Mouse (Mus musculus): ENCODE data around the gene Il4i1. TPM values are rescaled to one million over a fixed set of nuclear protein-coding genes. Genes with fewer than 3 reads are reported as not detected.
A peak's percentile ranks its signal among the peaks of the same experiment; 100 is the strongest.

The Il4i1 gene
- polyA plus RNA-seq, 1 experiment from 2014 or later = 0.88 TPM

DNA sequence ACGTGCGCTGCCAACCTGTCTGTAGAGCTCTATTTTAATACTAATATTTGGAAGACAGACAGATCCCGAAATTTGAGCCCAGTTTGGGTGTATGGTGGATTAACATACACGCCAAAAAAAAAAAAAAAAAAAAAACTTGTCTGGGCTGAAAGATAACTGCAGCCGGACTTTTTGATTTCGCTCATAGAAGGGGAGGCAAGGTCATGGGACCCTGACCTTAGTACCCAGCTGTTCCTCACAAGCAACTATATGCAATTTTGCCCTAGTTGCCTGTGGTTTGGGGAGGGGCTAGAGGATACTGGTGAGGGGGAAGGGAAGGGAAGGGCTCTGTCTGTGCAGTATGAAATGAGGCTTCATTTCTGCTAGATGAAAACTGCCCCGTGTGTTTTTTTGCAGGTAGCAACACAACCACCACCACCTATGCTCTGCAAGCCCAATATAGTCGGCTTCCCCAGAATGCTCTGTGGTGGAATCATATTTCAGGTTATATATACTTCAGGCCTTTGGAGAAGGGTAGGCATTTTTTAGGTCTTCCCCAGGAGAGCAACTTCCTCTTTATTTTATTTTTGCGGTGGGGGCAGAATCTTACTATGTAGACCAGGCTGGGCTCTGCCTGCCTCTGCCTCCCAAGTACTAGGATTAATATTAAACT is 40.2 kb downstream of the Il4i1 start:
- H3K9me3 ChIP-seq (replicated peaks; ENCODE audit: control insufficient read depth, low read length) = no peaks in the 10 kb centered on the region
- H3K36me3 ChIP-seq (ENCODE audit: control insufficient read depth, insufficient read depth, low read length) = no peaks in the 10 kb centered on the region
- no peak for ATAC-seq (ENCODE audit: insufficient read depth, low FRiP score)
- peak overlapping the region; percentile 84 for H3K4me3 ChIP-seq (replicated peaks; ENCODE audit: low read length)
- H3K27ac ChIP-seq (ENCODE audit: low read length) = peak overlapping the region; percentile 95
- H3K9ac ChIP-seq (ENCODE audit: low read length) = peak overlapping the region; percentile 95; the same call in 1 of the 2 replicates
- H3K4me1 ChIP-seq (ENCODE audit: control insufficient read depth, insufficient read depth, low read length) = peaks cover 48% of the 10 kb centered on the region
- H3K27me3 ChIP-seq (ENCODE audit: control insufficient read depth, insufficient read depth, low read length) = no peaks in the 10 kb centered on the region
- H3K4me2 ChIP-seq (ENCODE audit: low read depth, low read length) = peak overlapping the region; percentile 92
- 58% methylated on average over 9 of the region's 9 CpGs for WGBS

DNA sequence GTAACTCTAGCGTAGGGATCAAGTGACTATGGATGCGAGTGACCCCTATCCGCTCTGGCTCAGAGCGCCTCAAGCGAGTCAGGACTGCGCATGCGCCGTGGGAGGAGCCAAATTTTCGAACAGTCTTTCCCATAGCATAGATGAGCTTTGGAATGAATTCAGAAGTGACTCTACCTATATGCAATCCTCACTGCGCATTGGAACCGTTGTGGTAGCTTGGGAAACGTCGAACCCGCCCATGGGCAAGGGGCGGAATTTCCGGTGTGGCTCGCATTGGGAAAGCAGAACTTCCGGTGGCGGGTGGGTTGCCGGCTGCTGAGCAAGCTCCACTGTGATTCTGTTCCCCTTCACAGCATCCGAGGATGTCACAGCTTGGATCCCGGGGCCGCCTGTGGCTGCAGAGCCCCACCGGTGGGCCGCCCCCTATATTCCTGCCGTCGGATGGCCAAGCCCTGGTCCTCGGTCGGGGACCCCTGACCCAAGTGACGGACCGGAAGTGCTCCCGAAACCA is 40.9 kb downstream of the Il4i1 start, which contains the start of gene Pnkp:
TSS of gene Pnkp (plus strand) at position 98 of the 511 bp plus-strand sequence.
- H3K4me3 ChIP-seq (replicated peaks; ENCODE audit: low read length) = peak within 1 kb of the TSS; percentile 84

DNA sequence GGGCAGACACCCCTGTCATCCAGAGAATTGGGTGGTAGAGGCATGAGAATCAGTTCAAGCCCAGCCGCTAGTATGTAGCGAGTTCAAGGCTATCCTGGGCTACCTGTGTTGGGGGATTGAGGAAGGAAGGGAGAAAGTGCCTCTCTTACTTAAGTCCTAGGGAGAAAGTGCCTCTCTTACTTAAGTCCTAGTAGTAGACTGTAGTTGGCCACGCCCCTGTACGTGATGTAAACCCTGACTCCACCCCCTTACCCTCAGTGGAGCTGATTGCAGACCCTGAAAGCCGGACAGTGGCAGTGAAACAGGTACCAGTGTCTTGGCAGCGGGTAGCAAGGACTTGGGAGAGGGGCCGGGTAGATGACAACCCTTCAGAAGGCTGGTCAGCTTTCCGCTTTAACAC is 41.7 kb downstream of the Il4i1 start:
- peak overlapping the region; percentile 92 for H3K4me2 ChIP-seq (ENCODE audit: low read depth, low read length)
- no peaks in the 10 kb centered on the region for H3K9me3 ChIP-seq (replicated peaks; ENCODE audit: control insufficient read depth, low read length)
- no peaks in the 10 kb centered on the region for H3K27me3 ChIP-seq (ENCODE audit: control insufficient read depth, insufficient read depth, low read length)
- WGBS = 26% methylated on average over 8 of the region's 8 CpGs
- peak overlapping the region; percentile 95 for H3K9ac ChIP-seq (ENCODE audit: low read length)
- peaks cover 9% of the 10 kb centered on the region for H3K36me3 ChIP-seq (ENCODE audit: control insufficient read depth, insufficient read depth, low read length)
- peak overlapping the region; percentile 84 for H3K4me3 ChIP-seq (replicated peaks; ENCODE audit: low read length)
- no peak for ATAC-seq (ENCODE audit: insufficient read depth, low FRiP score)
- H3K27ac ChIP-seq (ENCODE audit: low read length) = peak overlapping the region; percentile 95; the same call in 1 of the 2 replicates
- peaks cover 48% of the 10 kb centered on the region for H3K4me1 ChIP-seq (ENCODE audit: control insufficient read depth, insufficient read depth, low read length)

More for the DNA sequence above, 40.9 kb downstream of the Il4i1 start, which contains the start of gene Pnkp:
- Histone ChIP-seq H3K9me3 (replicated peaks; ENCODE audit: control insufficient read depth, low read length) (no peaks in the 10 kb centered on the region), H3K27ac (ENCODE audit: low read length) (peak within 1 kb of the TSS; percentile 95), H3K4me1 (ENCODE audit: control insufficient read depth, insufficient read depth, low read length) (peaks cover 48% of the 10 kb centered on the region), H3K4me2 (ENCODE audit: low read depth, low read length) (peak within 1 kb of the TSS; percentile 92), H3K9ac (ENCODE audit: low read length) (peak within 1 kb of the TSS; percentile 95), H3K27me3 (ENCODE audit: control insufficient read depth, insufficient read depth, low read length) (no peaks in the 10 kb centered on the region), H3K36me3 (ENCODE audit: control insufficient read depth, insufficient read depth, low read length) (peaks cover 2% of the 10 kb centered on the region; the same call in 1 of the 2 replicates)
- under 1% methylated on average over 32 of the region's 32 CpGs for WGBS
- ATAC-seq (ENCODE audit: insufficient read depth, low FRiP score) = peak; percentile 41; the same call in 1 of the 2 replicates

DNA sequence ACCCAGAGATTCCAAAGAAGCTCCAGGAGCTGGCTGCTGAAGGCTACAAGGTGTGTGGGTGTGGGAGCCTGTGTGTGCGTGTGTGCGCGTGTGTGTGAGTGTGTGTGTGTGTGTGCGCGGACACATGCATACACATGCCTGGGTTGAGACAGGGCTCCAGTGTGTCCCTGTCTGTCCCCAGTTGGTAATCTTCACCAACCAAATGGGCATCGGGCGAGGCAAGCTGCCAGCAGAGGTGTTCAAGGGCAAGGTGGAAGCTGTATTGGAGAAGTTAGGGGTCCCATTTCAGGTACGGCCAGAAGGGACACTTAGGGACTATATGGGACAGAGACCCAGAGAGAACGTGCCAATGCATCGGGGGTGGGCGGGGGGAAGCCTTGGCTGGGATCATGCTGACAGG is 43.7 kb downstream of the Il4i1 start:
- no peaks in the 10 kb centered on the region for H3K27me3 ChIP-seq (ENCODE audit: control insufficient read depth, insufficient read depth, low read length)
- peaks cover 37% of the 10 kb centered on the region for H3K4me1 ChIP-seq (ENCODE audit: control insufficient read depth, insufficient read depth, low read length)
- WGBS = 89% methylated on average over 11 of the region's 11 CpGs
- peaks cover 27% of the 10 kb centered on the region for H3K36me3 ChIP-seq (ENCODE audit: control insufficient read depth, insufficient read depth, low read length)
- no peak overlapping the region for H3K4me2 ChIP-seq (ENCODE audit: low read depth, low read length)
- H3K9ac ChIP-seq (ENCODE audit: low read length) = no peak overlapping the region
- no peaks in the 10 kb centered on the region for H3K9me3 ChIP-seq (replicated peaks; ENCODE audit: control insufficient read depth, low read length)
- no peak overlapping the region for H3K27ac ChIP-seq (ENCODE audit: low read length)
- ATAC-seq (ENCODE audit: insufficient read depth, low FRiP score) = no peak
- no peak overlapping the region for H3K4me3 ChIP-seq (replicated peaks; ENCODE audit: low read length)

DNA sequence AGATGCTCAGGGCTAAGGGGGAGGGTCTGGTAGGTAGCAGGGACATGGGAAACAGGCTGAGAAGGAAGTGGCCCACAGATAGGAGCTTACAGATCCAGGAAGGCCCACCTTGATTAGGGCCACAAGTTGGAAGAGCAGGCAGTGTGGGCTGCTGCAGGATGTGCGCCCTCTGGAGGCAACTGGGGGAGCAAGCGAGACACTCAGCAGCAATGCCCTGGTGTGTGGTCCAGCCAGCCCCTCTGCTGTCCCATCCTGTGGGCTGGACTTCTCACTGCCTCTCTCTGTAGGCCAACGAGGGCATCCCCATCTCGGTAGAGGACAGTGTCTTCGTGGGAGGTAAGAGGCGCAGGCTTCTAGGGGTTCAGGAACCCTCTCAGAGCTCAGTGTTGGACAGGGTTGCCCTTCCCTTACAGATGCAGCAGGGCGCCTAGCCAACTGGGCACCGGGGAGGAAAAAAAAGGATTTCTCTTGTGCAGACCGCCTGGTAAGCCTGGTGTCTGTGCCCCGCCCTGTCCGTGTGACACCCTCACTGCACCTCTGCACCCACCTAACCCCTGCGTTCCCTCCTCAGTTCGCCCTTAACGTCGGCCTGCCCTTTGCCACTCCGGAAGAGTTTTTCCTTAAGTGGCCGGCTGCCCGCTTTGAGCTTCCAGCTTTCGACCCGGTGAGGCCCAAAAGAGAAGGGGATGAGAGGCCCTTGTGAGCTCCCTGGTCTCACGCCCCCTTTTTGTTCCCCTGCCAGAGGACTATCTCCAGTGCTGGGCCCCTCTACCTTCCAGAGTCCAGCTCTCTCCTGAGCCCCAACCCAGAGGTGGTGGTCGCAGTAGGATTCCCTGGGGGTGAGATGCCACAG is 44.6 kb downstream of the Il4i1 start:
- Histone ChIP-seq H3K9me3 (replicated peaks; ENCODE audit: control insufficient read depth, low read length) (no peaks in the 10 kb centered on the region), H3K4me1 (ENCODE audit: control insufficient read depth, insufficient read depth, low read length) (peaks cover 38% of the 10 kb centered on the region), H3K4me2 (ENCODE audit: low read depth, low read length) (no peak overlapping the region), H3K36me3 (ENCODE audit: control insufficient read depth, insufficient read depth, low read length) (peaks cover 27% of the 10 kb centered on the region), H3K27me3 (ENCODE audit: control insufficient read depth, insufficient read depth, low read length) (no peaks in the 10 kb centered on the region), H3K9ac (ENCODE audit: low read length) (peak overlapping the region; percentile 42), H3K4me3 (replicated peaks; ENCODE audit: low read length) (no peak overlapping the region), H3K27ac (ENCODE audit: low read length) (peak overlapping the region; percentile 34)
- ATAC-seq (ENCODE audit: insufficient read depth, low FRiP score) = 0 out of 2 replicates have a peak, but pooled peaks have one; percentile 15
- 50% methylated on average over 22 of the region's 22 CpGs for WGBS

DNA sequence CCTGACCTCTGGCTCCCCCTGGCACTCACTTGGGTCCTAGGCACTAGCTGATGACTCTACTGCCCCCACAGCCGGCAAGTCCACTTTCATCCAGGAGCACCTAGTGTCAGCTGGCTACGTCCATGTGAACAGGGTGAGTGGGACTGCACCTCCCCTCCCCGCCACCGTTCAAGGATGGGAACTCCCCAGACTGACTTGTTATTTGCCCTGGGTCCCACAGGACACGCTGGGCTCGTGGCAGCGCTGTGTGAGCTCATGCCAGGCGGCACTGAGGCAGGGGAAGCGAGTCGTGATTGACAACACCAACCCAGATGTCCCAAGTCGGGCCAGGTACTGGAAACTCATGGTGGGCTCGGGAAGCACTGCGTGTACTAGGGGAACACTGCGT is 45.2 kb downstream of the Il4i1 start:
- no peaks in the 10 kb centered on the region for H3K9me3 ChIP-seq (replicated peaks; ENCODE audit: control insufficient read depth, low read length)
- WGBS = 79% methylated on average over 14 of the region's 14 CpGs
- ATAC-seq (ENCODE audit: insufficient read depth, low FRiP score) = no peak
- no peak overlapping the region for H3K4me2 ChIP-seq (ENCODE audit: low read depth, low read length)
- H3K4me3 ChIP-seq (replicated peaks; ENCODE audit: low read length) = no peak overlapping the region
- no peaks in the 10 kb centered on the region for H3K27me3 ChIP-seq (ENCODE audit: control insufficient read depth, insufficient read depth, low read length)
- peak overlapping the region; percentile 34; the same call in 1 of the 2 replicates for H3K27ac ChIP-seq (ENCODE audit: low read length)
- H3K36me3 ChIP-seq (ENCODE audit: control insufficient read depth, insufficient read depth, low read length) = peaks cover 27% of the 10 kb centered on the region
- H3K4me1 ChIP-seq (ENCODE audit: control insufficient read depth, insufficient read depth, low read length) = peaks cover 41% of the 10 kb centered on the region
- 0 out of 2 replicates have a peak overlapping the region, but pooled peaks have one; percentile 42 for H3K9ac ChIP-seq (ENCODE audit: low read length)

DNA sequence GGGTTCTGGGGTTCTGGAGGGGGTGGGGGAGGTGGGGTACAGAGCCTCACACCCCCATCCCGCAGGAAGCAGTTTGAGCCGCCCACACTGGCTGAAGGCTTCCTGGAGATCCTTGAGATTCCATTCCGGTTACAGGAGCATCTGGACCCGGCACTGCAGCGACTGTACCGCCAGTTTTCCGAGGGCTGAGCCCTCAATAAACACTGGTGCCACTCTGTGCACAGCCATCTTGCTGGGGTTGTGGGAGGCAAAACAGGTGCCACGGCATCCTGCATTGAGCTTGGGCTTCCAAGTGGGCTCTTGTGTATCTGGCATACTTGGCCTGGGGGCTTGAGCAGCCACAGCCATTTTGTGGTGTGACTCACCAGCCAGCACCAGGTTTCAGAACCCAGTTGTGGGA is 46.2 kb downstream of the Il4i1 start:
- Histone ChIP-seq H3K9ac (ENCODE audit: low read length) (no peak overlapping the region), H3K36me3 (ENCODE audit: control insufficient read depth, insufficient read depth, low read length) (peaks cover 27% of the 10 kb centered on the region), H3K4me1 (ENCODE audit: control insufficient read depth, insufficient read depth, low read length) (peaks cover 48% of the 10 kb centered on the region), H3K27ac (ENCODE audit: low read length) (peak overlapping the region; percentile 14; the same call in 1 of the 2 replicates), H3K27me3 (ENCODE audit: control insufficient read depth, insufficient read depth, low read length) (no peaks in the 10 kb centered on the region), H3K9me3 (replicated peaks; ENCODE audit: control insufficient read depth, low read length) (no peaks in the 10 kb centered on the region), H3K4me3 (replicated peaks; ENCODE audit: low read length) (no peak overlapping the region), H3K4me2 (ENCODE audit: low read depth, low read length) (no peak overlapping the region)
- WGBS = 82% methylated on average over 8 of the region's 8 CpGs
- no peak for ATAC-seq (ENCODE audit: insufficient read depth, low FRiP score)

DNA sequence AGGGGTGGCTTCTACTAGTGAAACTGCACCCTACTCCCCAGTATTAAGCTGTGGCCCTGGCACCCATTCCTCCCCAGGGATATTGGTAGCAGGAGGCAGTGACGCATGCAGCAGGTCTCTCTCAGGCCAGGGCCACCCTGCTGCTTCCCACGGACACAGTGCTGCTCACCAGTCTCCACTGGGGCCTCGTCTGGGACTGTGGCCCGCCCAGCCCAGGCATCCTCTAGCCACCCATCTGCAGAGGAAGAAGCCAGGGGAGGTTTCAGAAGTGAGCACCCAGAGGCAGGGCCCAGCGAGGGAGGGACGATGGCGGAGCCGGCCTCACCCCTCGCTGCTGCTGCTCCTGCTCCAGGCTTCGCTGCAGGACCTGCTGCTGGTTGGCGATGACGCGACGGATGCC is 47.0 kb downstream of the Il4i1 start:
- Histone ChIP-seq H3K4me3 (replicated peaks; ENCODE audit: low read length) (no peak overlapping the region), H3K27me3 (ENCODE audit: control insufficient read depth, insufficient read depth, low read length) (no peaks in the 10 kb centered on the region), H3K4me2 (ENCODE audit: low read depth, low read length) (no peak overlapping the region), H3K9ac (ENCODE audit: low read length) (no peak overlapping the region), H3K4me1 (ENCODE audit: control insufficient read depth, insufficient read depth, low read length) (peaks cover 49% of the 10 kb centered on the region), H3K36me3 (ENCODE audit: control insufficient read depth, insufficient read depth, low read length) (peaks cover 27% of the 10 kb centered on the region), H3K9me3 (replicated peaks; ENCODE audit: control insufficient read depth, low read length) (no peaks in the 10 kb centered on the region), H3K27ac (ENCODE audit: low read length) (no peak overlapping the region)
- 81% methylated on average over 14 of the region's 14 CpGs for WGBS
- no peak for ATAC-seq (ENCODE audit: insufficient read depth, low FRiP score)
